Comparison of ENCODE assay signal across 8 mouse cellular contexts in genomic region chr2:129174474-129174873, GRCm38 (mm10). TPM values are rescaled to one million over a fixed set of nuclear protein-coding genes. Genes with fewer than 3 reads are reported as not detected.
DNase-seq lines count a peak whose midpoint lies in the region; ATAC-seq and TF ChIP-seq lines count a peak whose summit lies in the region.

No protein-coding gene starts in this region.

- no peak overlapping the region for H3K4me3 ChIP-seq in heart, embryonic 10.5 days
- peak overlapping the region; percentile 33 for H3K4me3 ChIP-seq in lung, adult 2 months (replicated peaks; ENCODE audit: extremely low read depth, low read depth, low read length)

- DNase-seq in ZHBTc4 (ENCODE audit: low read depth, low spot score), result peak; percentile 34
- peak; percentile 53 for DNase-seq in embryo, embryonic 11 days
- peak; percentile 77 for DNase-seq in heart, embryonic 10.5 days (ENCODE audit: low spot score)
- peak; percentile 72 for DNase-seq in kidney, postnatal 10 days
- DNase-seq in lung, adult 2 months, result peak; percentile 42
- DNase-seq in right cerebral cortex, postnatal 14 days, result peak; percentile 46
- DNase-seq in c-Kit-positive CD71-positive TER-119-positive erythroid progenitor cells, embryonic 14.5 days (ENCODE audit: low spot score), result no peak

- whole genome bisulfite sequencing in heart, embryonic 10.5 days, result 33% methylated on average over 7 of the region's 7 CpGs
- 19% methylated on average over 7 of the region's 7 CpGs for WGBS in lung, adult 2 months

- TF ChIP-seq POLR2A in lung, adult 2 months (IDR thresholded peaks at IDR 0.05; ENCODE audit: borderline replicate concordance, extremely low read depth, low read depth, low read length), result no peak

- TF ChIP-seq CTCF in lung, adult 2 months (IDR thresholded peaks at IDR 0.05; ENCODE audit: insufficient read depth, low read length), result peak; percentile 87

- H3K36me3 ChIP-seq in heart, embryonic 10.5 days, result no peaks in the 10 kb centered on the region

- 0 out of 2 replicates have a peak, but pooled peaks cover 2% of the 10 kb centered on the region for H3K9me3 ChIP-seq in heart, embryonic 10.5 days

- no peaks in the 10 kb centered on the region for H3K27me3 ChIP-seq in heart, embryonic 10.5 days (ENCODE audit: insufficient read depth, poor library complexity, severe bottlenecking)

- no peaks in the 10 kb centered on the region for H3K4me1 ChIP-seq in heart, embryonic 10.5 days
- peaks cover 2% of the 10 kb centered on the region for H3K4me1 ChIP-seq in lung, adult 2 months (ENCODE audit: control insufficient read depth, insufficient read depth, low read length)

- no peak overlapping the region for H3K27ac ChIP-seq in heart, embryonic 10.5 days

- peak; percentile 86 for ATAC-seq in CD4-positive, CD25-positive, alpha-beta regulatory T cell, adult 4 months

RNA-seq across cellular contexts. Expression of gene Slc20a1, which starts 24.1 kb away (rescaled TPM):
- 100 to 1,000 TPM in 1 of 2 experiments, 10 to 100 TPM in 1; 94.7 to 130 TPM for polyA plus RNA-seq in CD4-positive, CD25-positive, alpha-beta regulatory T cell, adult 4 months (2017; shearing (Covaris generic))
- polyA plus RNA-seq in heart, embryonic 10.5 days (2016; fragmentation: Nextera tagmentation; extraction: Ambion mirVana), result 41.6 and 41.8 TPM in 2 replicates
- 17.1 and 23.3 TPM in 2 replicates for polyA plus RNA-seq in lung, adult 2 months (2012; rRNA removed)

RNA-seq across cellular contexts. Expression of gene Chchd5, which starts 45.0 kb away (rescaled TPM):
- polyA plus RNA-seq in CD4-positive, CD25-positive, alpha-beta regulatory T cell, adult 4 months (2017; shearing (Covaris generic)), result 10 to 100 TPM; 31.0 to 40.3 TPM
- polyA plus RNA-seq in heart, embryonic 10.5 days (2016; fragmentation: Nextera tagmentation; extraction: Ambion mirVana), result 21.9 and 22.0 TPM in 2 replicates
- 22.5 and 24.7 TPM in 2 replicates for polyA plus RNA-seq in lung, adult 2 months (2012; rRNA removed)
